Mouse (Mus musculus) myocyte (in vitro differentiated cells): Measurements from ENCODE around the gene Zfp78. TPM values are rescaled to one million over a fixed set of nuclear protein-coding genes. Genes with fewer than 3 reads are reported as not detected.

ENCODE experiments used
- H3K27me3 ChIP-seq: one replicate; pipeline ENCODE4 v1.6.1; 2011; ENCODE audit not compliant: control insufficient read depth, insufficient read depth, insufficient read length
- H3K36me3 ChIP-seq: one replicate; pipeline ENCODE4 v1.6.1; 2011; ENCODE audit not compliant: control insufficient read depth, insufficient read depth
- H3K4me2 ChIP-seq: one replicate; pipeline ENCODE4 v1.6.1; 2011; ENCODE audit warnings: low read depth, control low read depth
- H3K4me3 ChIP-seq: one replicate; pipeline ENCODE4 v1.5.1; 2011; ENCODE audit warnings: mild to moderate bottlenecking, control low read depth, moderate library complexity
- H3K79me2 ChIP-seq: one replicate; pipeline ENCODE4 v1.6.1; 2011; ENCODE audit not compliant: control insufficient read depth, insufficient read depth
- H3ac ChIP-seq: one replicate; pipeline ENCODE4 v1.6.1; 2011; ENCODE audit not compliant: control insufficient read depth, insufficient read length
- CEBPB ChIP-seq: IDR thresholded peaks from 2 replicates; pipeline ENCODE4 v1.6.1; 2011; ENCODE audit warnings: mild to moderate bottlenecking, moderate library complexity; ENCODE audit not compliant: poor library complexity, insufficient read depth, severe bottlenecking
- E2F4 ChIP-seq: IDR thresholded peaks from one replicate; pipeline ENCODE4 v1.6.1; 2011; ENCODE audit warnings: mild to moderate bottlenecking, control low read depth, moderate library complexity; ENCODE audit not compliant: insufficient read depth
- MAX ChIP-seq: IDR thresholded peaks from one replicate; pipeline ENCODE4 v1.6.1; 2011; ENCODE audit warnings: low read depth, mild to moderate bottlenecking, control low read depth
- MYOD1 ChIP-seq, 3 experiments: IDR thresholded peaks; one replicate each; pipeline ENCODE4 v1.6.1; 2011; ENCODE audit warnings: control low read depth in 2 of 3, low read depth in 2 of 3, mild to moderate bottlenecking in 2 of 3, moderate library complexity in 1 of 3; ENCODE audit not compliant: insufficient read length in 2 of 3, control insufficient read depth in 1 of 3
- MYOG ChIP-seq, 3 experiments: IDR thresholded peaks; one replicate each; pipeline ENCODE4 v1.6.1; 2011; ENCODE audit warnings: control low read depth in 2 of 3, low read depth in 2 of 3, mild to moderate bottlenecking in 2 of 3; ENCODE audit not compliant: insufficient read length in 2 of 3, control insufficient read depth in 1 of 3, insufficient read depth in 1 of 3
- POLR2A ChIP-seq: IDR thresholded peaks from one replicate; pipeline ENCODE4 v1.6.1; 2011; ENCODE audit warnings: low read depth, mild to moderate bottlenecking, control low read depth, moderate library complexity; ENCODE audit not compliant: insufficient read length
- POLR2AphosphoS2 ChIP-seq: IDR thresholded peaks from one replicate; pipeline ENCODE4 v1.6.1; 2011; ENCODE audit warnings: low read depth, control low read depth; ENCODE audit not compliant: insufficient read length
- REST ChIP-seq: IDR thresholded peaks from one replicate; pipeline ENCODE4 v1.6.1; 2011; ENCODE audit warnings: mild to moderate bottlenecking, control low read depth, moderate library complexity; ENCODE audit not compliant: insufficient read depth, insufficient read length
- SRF ChIP-seq: IDR thresholded peaks from one replicate; pipeline ENCODE4 v1.6.1; 2011; ENCODE audit warnings: low read depth; ENCODE audit not compliant: control insufficient read depth, insufficient read length
- TCF12 ChIP-seq: IDR thresholded peaks from one replicate; pipeline ENCODE4 v1.6.1; 2011; ENCODE audit warnings: mild to moderate bottlenecking, control low read depth; ENCODE audit not compliant: poor library complexity, insufficient read depth, severe bottlenecking
- TCF3 ChIP-seq: IDR thresholded peaks from one replicate; pipeline ENCODE4 v1.6.1; 2011; ENCODE audit warnings: low read depth, control low read depth; ENCODE audit not compliant: insufficient read length
- USF1 ChIP-seq: IDR thresholded peaks from one replicate; pipeline ENCODE4 v1.6.1; 2011; ENCODE audit warnings: low read depth, mild to moderate bottlenecking, control low read depth, moderate library complexity
- polyA plus RNA-seq: library from polyadenylated mRNA; unstranded; fragments of >200 nt; fragmentation: generic; extraction: Trizol; gene quantifications from one replicate; pipeline ENCODE4 v1.2.1, GENCODE M21; 2012; ENCODE audit warnings: missing spikeins

Zfp78 gene
- polyA plus RNA-seq, 1 experiment, result 0.46 TPM

- no peak within 1 kb of the TSS for H3ac ChIP-seq
- H3K79me2 ChIP-seq, result no peaks in the 10 kb centered on the region
- H3K4me2 ChIP-seq, result peak within 1 kb of the TSS; percentile 68
- H3K36me3 ChIP-seq, result peaks cover 9% of the 10 kb centered on the region
- TF ChIP-seq POLR2A (peak; percentile 44), SRF (no peak)
- H3K4me3 ChIP-seq, result peak within 1 kb of the TSS; percentile 17
- no peaks in the 10 kb centered on the region for H3K27me3 ChIP-seq
These were observed 35.2 kb downstream of the Zfp78 start, which contains the start of gene Smim17 for GRCm38 (mm10) chr7:6397996-6398975. TSS of gene Smim17 (plus strand) at chr7:6398715.

GRCm38 (mm10) chr7:6410043-6410442, 47.0 kb downstream of the Zfp78 start, which contains the start of gene Gm20715:
TSS of gene Gm20715 (plus strand) at chr7:6410277.
- H3K4me3 ChIP-seq, result no peak within 1 kb of the TSS
- H3K27me3 ChIP-seq, result no peaks in the 10 kb centered on the region
- H3K79me2 ChIP-seq, result no peaks in the 10 kb centered on the region
- no peak within 1 kb of the TSS for H3ac ChIP-seq
- no peaks in the 10 kb centered on the region for H3K36me3 ChIP-seq
- TF ChIP-seq REST (peak; percentile 96), MYOG (IDR thresholded peaks at IDR 0.05; ENCODE audit: control insufficient read depth in 1 of 3, insufficient read depth in 1 of 3, insufficient read length in 2 of 3, low read depth in 2 of 3) (peak in 2 of 3 experiments; percentile 26 to 74), POLR2AphosphoS2 (no peak), CEBPB (peak; percentile 17; the same call in 1 of the 2 replicates), MYOD1 (IDR thresholded peaks at IDR 0.05; ENCODE audit: control insufficient read depth in 1 of 3, insufficient read length in 2 of 3, low read depth in 2 of 3) (peak in 2 of 3 experiments; percentile 19 to 53), MAX (peak; percentile 100), SRF (peak; percentile 84), E2F4 (no peak), POLR2A (no peak), TCF3 (peak; percentile 72), TCF12 (peak; percentile 18), USF1 (peak; percentile 41)
- no peak within 1 kb of the TSS for H3K4me2 ChIP-seq

DNA sequence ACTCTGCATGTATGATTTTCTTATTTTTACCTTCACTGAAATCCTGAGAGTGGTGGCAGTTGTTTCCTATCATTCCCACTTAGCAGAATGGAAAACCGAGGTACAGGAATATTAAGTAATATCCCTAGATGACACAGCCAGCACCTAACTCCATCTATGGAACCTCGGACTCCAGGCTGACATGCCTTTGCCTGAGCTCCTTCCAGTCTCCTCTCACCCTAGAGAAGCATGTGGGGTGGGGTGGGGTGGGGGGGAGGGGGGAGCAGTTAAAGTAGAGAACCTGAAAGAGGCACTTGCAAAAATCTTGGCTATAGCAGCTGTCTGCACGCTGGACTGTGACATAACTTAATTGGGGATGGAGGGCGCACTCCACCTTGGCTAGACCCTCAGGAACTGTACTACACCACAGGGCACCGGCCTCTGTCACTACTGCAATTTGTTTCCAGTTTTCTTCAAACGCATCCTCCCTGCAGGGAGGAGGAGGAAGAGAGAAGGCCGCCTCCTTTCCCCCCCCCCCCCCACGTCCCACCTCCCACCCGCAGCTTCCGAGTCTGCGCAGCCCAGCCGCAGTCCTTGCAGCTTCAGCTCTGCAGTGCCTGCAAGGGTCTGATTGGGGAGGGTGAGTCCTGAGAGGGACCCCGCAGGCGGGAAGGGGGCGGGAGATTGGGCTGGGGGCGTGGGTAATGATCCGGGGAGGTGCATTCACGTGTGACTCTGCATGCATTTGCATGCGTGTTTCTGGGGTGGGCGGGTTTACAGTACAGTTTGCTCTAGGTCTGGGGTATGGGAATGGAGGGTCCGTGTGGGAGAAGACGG, 51.8 kb downstream of the Zfp78 start:
- H3K79me2 ChIP-seq, result no peaks in the 10 kb centered on the region
- H3K27me3 ChIP-seq, result no peaks in the 10 kb centered on the region
- H3K4me3 ChIP-seq, result no peak overlapping the region
- TF ChIP-seq CEBPB (no peak), TCF12 (no peak), USF1 (no peak), E2F4 (no peak), MYOG (IDR thresholded peaks at IDR 0.05; ENCODE audit: control insufficient read depth in 1 of 3, insufficient read depth in 1 of 3, insufficient read length in 2 of 3, low read depth in 2 of 3) (no peak), MAX (no peak), POLR2AphosphoS2 (no peak), MYOD1 (IDR thresholded peaks at IDR 0.05; ENCODE audit: control insufficient read depth in 1 of 3, insufficient read length in 2 of 3, low read depth in 2 of 3) (no peak), SRF (no peak), POLR2A (no peak)
- no peak overlapping the region for H3K4me2 ChIP-seq
- no peak overlapping the region for H3ac ChIP-seq
- H3K36me3 ChIP-seq, result no peaks in the 10 kb centered on the region

DNA sequence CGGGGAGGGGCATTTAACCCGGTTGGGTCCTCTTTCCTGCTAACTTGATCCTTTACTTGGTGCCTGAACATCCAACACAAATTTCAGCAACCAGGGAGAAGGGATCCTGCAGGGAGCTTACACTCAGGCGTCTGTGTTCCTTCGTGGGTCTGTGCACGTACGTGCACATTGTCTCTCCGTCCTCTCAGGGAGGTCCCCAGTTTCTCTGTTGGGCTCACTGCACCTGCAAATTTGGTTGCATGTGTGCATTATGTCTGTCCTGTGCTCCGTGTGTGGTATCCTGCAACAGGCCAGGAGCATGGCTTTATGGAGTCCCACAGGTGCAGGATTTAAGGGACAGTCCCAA, 52.3 kb downstream of the Zfp78 start:
- H3ac ChIP-seq, result no peak overlapping the region
- no peaks in the 10 kb centered on the region for H3K79me2 ChIP-seq
- no peak overlapping the region for H3K4me3 ChIP-seq
- no peak for TF ChIP-seq TCF3
- TF ChIP-seq E2F4, result no peak
- TF ChIP-seq REST, result no peak
- TF ChIP-seq USF1, result no peak
- no peak for TF ChIP-seq POLR2A
- no peak for TF ChIP-seq MYOD1 (IDR thresholded peaks at IDR 0.05; ENCODE audit: control insufficient read depth in 1 of 3, insufficient read length in 2 of 3, low read depth in 2 of 3)
- TF ChIP-seq TCF12, result no peak
- TF ChIP-seq MYOG (IDR thresholded peaks at IDR 0.05; ENCODE audit: control insufficient read depth in 1 of 3, insufficient read depth in 1 of 3, insufficient read length in 2 of 3, low read depth in 2 of 3), result no peak
- TF ChIP-seq CEBPB, result no peak
- no peak for TF ChIP-seq SRF
- TF ChIP-seq MAX, result no peak
- no peak for TF ChIP-seq POLR2AphosphoS2
- H3K27me3 ChIP-seq, result no peaks in the 10 kb centered on the region
- no peak overlapping the region for H3K4me2 ChIP-seq
- no peaks in the 10 kb centered on the region for H3K36me3 ChIP-seq

- no peaks in the 10 kb centered on the region for H3K79me2 ChIP-seq
- no peaks in the 10 kb centered on the region for H3K36me3 ChIP-seq
- TF ChIP-seq POLR2AphosphoS2, result no peak
- TF ChIP-seq MYOG (IDR thresholded peaks at IDR 0.05; ENCODE audit: control insufficient read depth in 1 of 3, insufficient read depth in 1 of 3, insufficient read length in 2 of 3, low read depth in 2 of 3), result no peak
- TF ChIP-seq E2F4, result no peak
- TF ChIP-seq TCF12, result no peak
- no peak for TF ChIP-seq TCF3
- TF ChIP-seq REST, result no peak
- no peak for TF ChIP-seq MAX
- no peak for TF ChIP-seq POLR2A
- no peak for TF ChIP-seq MYOD1 (IDR thresholded peaks at IDR 0.05; ENCODE audit: control insufficient read depth in 1 of 3, insufficient read length in 2 of 3, low read depth in 2 of 3)
- TF ChIP-seq CEBPB, result no peak
- TF ChIP-seq USF1, result no peak
- no peak for TF ChIP-seq SRF
- no peaks in the 10 kb centered on the region for H3K27me3 ChIP-seq
- no peak overlapping the region for H3K4me3 ChIP-seq
- no peak overlapping the region for H3ac ChIP-seq
- H3K4me2 ChIP-seq, result no peak overlapping the region
These were observed 56.8 kb downstream of the Zfp78 start for GRCm38 (mm10) chr7:6419894-6420293.
